Mouse (Mus musculus) forebrain, embryonic 11.5 days (tissue): ENCODE data around the gene Baz2a. TPM values are rescaled to one million over a fixed set of nuclear protein-coding genes. Genes with fewer than 3 reads are reported as not detected.

Experiments used
- ATAC-seq: fragments of 200-750 bp; cut with Nextera tagmentation; replicated peaks from 2 replicates; pipeline ENCODE4 v1.8.0; 2017; ENCODE audit warnings: moderate TSS enrichment; ENCODE audit not compliant: low FRiP score
- DNase-seq: peaks from one replicate; pipeline ENCODE4 v3.0.0-alpha.2; 2017; ENCODE audit warnings: low spot score
- H3K27ac ChIP-seq: fragments of 300-500 bp; sonication (generic); 2 replicates; pipeline ENCODE4 v1.5.1; 2014; ENCODE audit warnings: low read depth, low read length
- H3K27me3 ChIP-seq: fragments of 300-500 bp; sonication (generic); 2 replicates; pipeline ENCODE4 v1.6.1; 2014; ENCODE audit warnings: mild to moderate bottlenecking, low read length, mixed read lengths; ENCODE audit not compliant: control insufficient read depth, insufficient read depth
- H3K36me3 ChIP-seq: fragments of 300-500 bp; sonication (generic); 2 replicates; pipeline ENCODE4 v1.6.1; 2014; ENCODE audit warnings: mild to moderate bottlenecking, low read length, moderate library complexity, mixed read lengths; ENCODE audit not compliant: control insufficient read depth, insufficient read depth
- H3K4me1 ChIP-seq: fragments of 300-500 bp; sonication (generic); replicated peaks from 2 replicates; pipeline ENCODE4 v1.6.1; 2014; ENCODE audit warnings: low read length, mixed read lengths; ENCODE audit not compliant: control insufficient read depth, insufficient read depth
- H3K4me2 ChIP-seq: fragments of 300-500 bp; sonication (generic); 2 replicates; pipeline ENCODE4 v1.6.1; 2014; ENCODE audit warnings: low read depth, mild to moderate bottlenecking, low read length, moderate library complexity, mixed read lengths; ENCODE audit not compliant: severe bottlenecking
- H3K4me3 ChIP-seq: fragments of 300-500 bp; sonication (generic); 2 replicates; pipeline ENCODE4 v1.5.1; 2014; ENCODE audit warnings: low read depth, low read length
- H3K9ac ChIP-seq: fragments of 300-500 bp; sonication (generic); 2 replicates; pipeline ENCODE4 v1.6.1; 2014; ENCODE audit warnings: low read length
- H3K9me3 ChIP-seq: fragments of 300-500 bp; sonication (generic); 2 replicates; pipeline ENCODE4 v1.6.1; 2016; ENCODE audit warnings: low read length, mixed read lengths; ENCODE audit not compliant: control insufficient read depth
- WGBS: fragments of 180-500 bp; shearing (Covaris S2); extraction: QIAGEN DNeasy Blood & Tissue Kit; methylation state at CpG from one replicate; pipeline ENCODE4 v1.1.7; 2014; 5-methylcytosine and 5-hydroxymethylcytosine counted together
- polyA plus RNA-seq: library from polyadenylated mRNA; unstranded; fragments of >200 nt; fragmentation: Nextera tagmentation; extraction: Ambion mirVana; gene quantifications from 2 replicates; pipeline ENCODE4 v1.2.1, GENCODE M21; 2014

Gene Baz2a
- polyA plus RNA-seq = 20.9 and 21.9 TPM in 2 replicates

- ATAC-seq = 0 out of 2 replicates have a peak, but pooled peaks have one; percentile 0
These were observed at the start of gene Baz2a for GRCm38 (mm10) chr10:128091564-128092505. Baz2a (plus strand) TSS chr10:128091577.

GRCm38 (mm10) chr10:128041636-128042035 is 49.7 kb upstream of the Baz2a start:
- H3K27me3 ChIP-seq = no peaks in the 10 kb centered on the region
- no peaks in the 10 kb centered on the region for H3K9me3 ChIP-seq
- no peak overlapping the region for H3K27ac ChIP-seq
- DNase-seq (no peak), ATAC-seq (no peak)
- H3K4me1 ChIP-seq = peaks cover 10% of the 10 kb centered on the region; the same call in 1 of the 2 replicates
- WGBS = 83% methylated on average over 4 of the region's 4 CpGs
- H3K4me2 ChIP-seq = no peak overlapping the region
- H3K4me3 ChIP-seq = no peak overlapping the region
- no peak overlapping the region; the same call in 1 of the 2 replicates for H3K9ac ChIP-seq
- H3K36me3 ChIP-seq = peaks cover 16% of the 10 kb centered on the region

More at GRCm38 (mm10) chr10:128091564-128092505, at the start of gene Baz2a:
- Histone ChIP-seq H3K27ac (peak within 1 kb of the TSS; percentile 91), H3K4me2 (peak within 1 kb of the TSS; percentile 58), H3K36me3 (peaks cover 15% of the 10 kb centered on the region; the same call in 1 of the 2 replicates), H3K4me3 (peak within 1 kb of the TSS; percentile 79), H3K27me3 (no peaks in the 10 kb centered on the region), H3K9ac (peak within 1 kb of the TSS; percentile 78), H3K9me3 (no peaks in the 10 kb centered on the region), H3K4me1 (peaks cover 32% of the 10 kb centered on the region)
- peak; percentile 65 for DNase-seq
- 2% methylated on average over 20 of the region's 20 CpGs for WGBS

- Histone ChIP-seq H3K4me2 (no peak overlapping the region), H3K4me3 (no peak overlapping the region), H3K9me3 (no peaks in the 10 kb centered on the region), H3K27ac (no peak overlapping the region), H3K4me1 (peaks cover 8% of the 10 kb centered on the region; the same call in 1 of the 2 replicates), H3K27me3 (no peaks in the 10 kb centered on the region), H3K9ac (no peak overlapping the region), H3K36me3 (peaks cover 16% of the 10 kb centered on the region)
- DNase-seq (no peak), ATAC-seq (no peak)
- WGBS = 94% methylated on average over 3 of the region's 3 CpGs
These were observed 48.9 kb upstream of the Baz2a start for GRCm38 (mm10) chr10:128042466-128042865.

GRCm38 (mm10) chr10:128043041-128043835 is 48.1 kb upstream of the Baz2a start:
- H3K9me3 ChIP-seq = no peaks in the 10 kb centered on the region
- no peaks in the 10 kb centered on the region for H3K27me3 ChIP-seq
- peaks cover 3% of the 10 kb centered on the region; the same call in 1 of the 2 replicates for H3K4me1 ChIP-seq
- DNase-seq = no peak
- no peak overlapping the region for H3K4me3 ChIP-seq
- no peak overlapping the region for H3K27ac ChIP-seq
- 73% methylated on average over 3 of the region's 3 CpGs for WGBS
- H3K9ac ChIP-seq = no peak overlapping the region
- peaks cover 16% of the 10 kb centered on the region for H3K36me3 ChIP-seq
- H3K4me2 ChIP-seq = no peak overlapping the region
- no peak for ATAC-seq

- no peaks in the 10 kb centered on the region for H3K27me3 ChIP-seq
- H3K9ac ChIP-seq = no peak overlapping the region
- WGBS = 94% methylated on average over 8 of the region's 8 CpGs
- no peaks in the 10 kb centered on the region for H3K4me1 ChIP-seq
- no peak for ATAC-seq
- no peak for DNase-seq
- no peak overlapping the region for H3K27ac ChIP-seq
- H3K36me3 ChIP-seq = peaks cover 26% of the 10 kb centered on the region
- H3K9me3 ChIP-seq = no peaks in the 10 kb centered on the region
- H3K4me2 ChIP-seq = no peak overlapping the region
- H3K4me3 ChIP-seq = no peak overlapping the region
These were observed 43.2 kb upstream of the Baz2a start for GRCm38 (mm10) chr10:128048157-128048556.

DNA sequence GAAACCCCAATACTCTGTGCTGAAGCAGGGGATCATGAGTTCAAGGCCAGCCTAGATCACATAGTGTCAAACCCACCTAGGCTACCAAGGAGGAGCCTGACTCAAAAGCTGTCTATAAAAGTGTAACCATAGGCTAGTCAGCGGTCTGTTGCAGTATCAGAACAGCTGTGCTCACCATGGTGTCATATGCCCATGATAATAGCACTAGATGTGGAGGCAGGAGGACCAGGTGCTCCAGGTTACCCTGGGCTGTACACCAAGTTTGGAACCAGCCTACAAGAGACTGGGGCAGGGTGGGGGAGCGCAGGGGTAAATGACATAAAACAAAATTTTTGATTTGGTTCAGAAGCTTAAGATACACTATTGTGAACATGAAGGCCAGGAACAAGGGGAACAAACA is 41.6 kb upstream of the Baz2a start:
- WGBS = 92% methylated on average over 2 of the region's 2 CpGs
- no peak overlapping the region for H3K9ac ChIP-seq
- ATAC-seq = no peak
- no peak overlapping the region for H3K4me3 ChIP-seq
- H3K36me3 ChIP-seq = peaks cover 17% of the 10 kb centered on the region
- H3K27ac ChIP-seq = no peak overlapping the region
- H3K27me3 ChIP-seq = no peaks in the 10 kb centered on the region
- no peak for DNase-seq
- H3K9me3 ChIP-seq = no peaks in the 10 kb centered on the region
- no peak overlapping the region for H3K4me2 ChIP-seq
- no peaks in the 10 kb centered on the region for H3K4me1 ChIP-seq

DNA sequence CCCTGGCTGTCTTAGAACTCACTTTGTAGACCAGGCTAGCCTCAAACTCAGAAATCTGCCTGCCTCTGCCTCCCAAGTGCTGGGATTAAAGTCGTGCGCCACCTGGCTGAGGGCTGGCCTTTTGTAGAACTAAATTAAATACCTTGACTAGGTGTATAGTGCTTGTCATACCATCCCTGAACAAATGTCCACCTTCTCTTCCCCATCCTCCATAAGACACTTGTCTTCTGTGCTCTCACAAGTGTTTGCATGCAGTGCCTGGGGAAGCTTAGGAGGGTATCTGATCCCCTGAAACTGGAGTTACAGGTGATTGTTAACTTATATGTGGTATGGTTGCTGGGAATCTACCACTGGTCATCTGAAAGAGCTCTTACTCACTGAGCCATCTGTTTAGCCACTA is 41.0 kb upstream of the Baz2a start:
- no peaks in the 10 kb centered on the region for H3K9me3 ChIP-seq
- no peak overlapping the region for H3K9ac ChIP-seq
- no peak for ATAC-seq
- no peak overlapping the region for H3K4me2 ChIP-seq
- 84% methylated on average over 2 of the region's 2 CpGs for WGBS
- H3K4me3 ChIP-seq = no peak overlapping the region
- DNase-seq = no peak
- no peaks in the 10 kb centered on the region for H3K27me3 ChIP-seq
- H3K4me1 ChIP-seq = no peaks in the 10 kb centered on the region
- peaks cover 17% of the 10 kb centered on the region for H3K36me3 ChIP-seq
- H3K27ac ChIP-seq = no peak overlapping the region

DNA sequence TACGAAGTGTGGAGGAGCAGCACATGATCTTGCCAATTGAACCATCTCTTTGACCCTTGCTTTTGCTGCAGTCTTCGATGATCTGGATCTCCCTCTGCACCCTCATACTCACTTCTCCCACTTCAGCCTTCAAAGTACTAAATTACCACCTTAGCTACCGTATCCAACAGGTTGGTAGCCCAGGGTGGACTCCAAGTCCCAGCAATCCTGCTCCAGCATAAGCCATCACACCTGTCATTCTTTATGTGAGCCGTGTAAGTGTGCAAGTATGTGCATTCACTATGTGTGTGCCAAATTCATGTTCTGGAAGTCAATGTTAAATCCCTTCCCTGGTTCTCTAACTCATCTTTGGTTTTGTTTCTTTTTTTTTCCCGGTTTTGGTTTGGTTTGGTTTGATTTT is 39.8 kb upstream of the Baz2a start:
- 96% methylated on average over 5 of the region's 5 CpGs for WGBS

More for the DNA sequence above, 39.8 kb upstream of the Baz2a start:
- Histone ChIP-seq H3K36me3 (peaks cover 15% of the 10 kb centered on the region), H3K4me3 (no peak overlapping the region), H3K27me3 (no peaks in the 10 kb centered on the region), H3K4me2 (no peak overlapping the region), H3K4me1 (no peaks in the 10 kb centered on the region), H3K27ac (no peak overlapping the region), H3K9me3 (no peaks in the 10 kb centered on the region), H3K9ac (no peak overlapping the region)
- DNase-seq = no peak
- no peak for ATAC-seq
